Mouse (Mus musculus) midbrain, postnatal 0 days (tissue): ENCODE results near the gene Fcgr2b. TPM values are rescaled to one million over a fixed set of nuclear protein-coding genes. Genes with fewer than 3 reads are reported as not detected.

ENCODE experiments used
- ATAC-seq: fragments of 200-750 bp; cut with Nextera tagmentation; 2 replicates; pipeline ENCODE4 v1.8.0; 2017; ENCODE audit warnings: moderate number of reproducible peaks, mild to moderate bottlenecking, moderate TSS enrichment, moderate library complexity; ENCODE audit not compliant: low FRiP score
- DNase-seq: peaks from one replicate; pipeline ENCODE4 v3.0.0-alpha.2; 2015; ENCODE audit warnings: low spot score
- H3K27ac ChIP-seq: fragments of 300-500 bp; sonication (generic); 2 replicates; pipeline ENCODE4 v1.5.1; 2014; ENCODE audit warnings: low read depth, mild to moderate bottlenecking, low read length, mixed read lengths
- H3K27me3 ChIP-seq: fragments of 300-500 bp; sonication (generic); 2 replicates; pipeline ENCODE4 v1.6.1; 2014; ENCODE audit warnings: low read length, control low read depth, mixed read lengths; ENCODE audit not compliant: insufficient read depth
- H3K36me3 ChIP-seq: fragments of 300-500 bp; sonication (generic); 2 replicates; pipeline ENCODE4 v1.6.1; 2014; ENCODE audit warnings: low read length, control low read depth, mixed read lengths; ENCODE audit not compliant: insufficient read depth
- H3K4me1 ChIP-seq: fragments of 300-500 bp; sonication (generic); 2 replicates; pipeline ENCODE4 v1.6.1; 2014; ENCODE audit warnings: mild to moderate bottlenecking, control low read depth, antibody characterized with exemption, low read length, mixed read lengths; ENCODE audit not compliant: insufficient read depth
- H3K4me2 ChIP-seq: fragments of 300-500 bp; sonication (generic); 2 replicates; pipeline ENCODE4 v1.6.1; 2014; ENCODE audit warnings: low read depth, mild to moderate bottlenecking, low read length, mixed read lengths; ENCODE audit not compliant: poor library complexity, severe bottlenecking
- H3K4me3 ChIP-seq: fragments of 300-500 bp; sonication (generic); 2 replicates; pipeline ENCODE4 v1.5.1; 2014; ENCODE audit warnings: low read depth, mild to moderate bottlenecking, low read length, moderate library complexity
- H3K9ac ChIP-seq: fragments of 300-500 bp; sonication (generic); replicated peaks from 2 replicates; pipeline ENCODE4 v1.6.1; 2014; ENCODE audit warnings: mild to moderate bottlenecking, low read length, moderate library complexity, mixed read lengths; ENCODE audit not compliant: poor library complexity, severe bottlenecking
- H3K9me3 ChIP-seq: fragments of 300-500 bp; sonication (generic); 2 replicates; pipeline ENCODE4 v1.6.1; 2016; ENCODE audit warnings: low read length, control low read depth
- CTCF ChIP-seq: IDR thresholded peaks from 2 replicates; pipeline ENCODE4 v1.5.1; 2016; ENCODE audit warnings: antibody characterized with exemption, mild to moderate bottlenecking
- WGBS: fragments of 180-500 bp; shearing (Covaris S2); extraction: QIAGEN DNeasy Blood & Tissue Kit; methylation state at CpG from one replicate; pipeline ENCODE4 v1.1.7; 2014; 5-methylcytosine and 5-hydroxymethylcytosine counted together
- polyA plus RNA-seq: library from polyadenylated mRNA; unstranded; fragments of >200 nt; fragmentation: Nextera tagmentation; extraction: Ambion mirVana; gene quantifications from 2 replicates; pipeline ENCODE4 v1.2.1, GENCODE M21; 2015
- total RNA-seq: library from RNA; depleted of rRNA; stranded (reverse); fragments of >200 nt; gene quantifications from 2 replicates; pipeline ENCODE4 v1.2.3, GENCODE M21; 2014

The Fcgr2b gene
- total and polyA plus RNA-seq, 2 experiments from 2014 or later, result 2.1 to 6.6 TPM

DNA sequence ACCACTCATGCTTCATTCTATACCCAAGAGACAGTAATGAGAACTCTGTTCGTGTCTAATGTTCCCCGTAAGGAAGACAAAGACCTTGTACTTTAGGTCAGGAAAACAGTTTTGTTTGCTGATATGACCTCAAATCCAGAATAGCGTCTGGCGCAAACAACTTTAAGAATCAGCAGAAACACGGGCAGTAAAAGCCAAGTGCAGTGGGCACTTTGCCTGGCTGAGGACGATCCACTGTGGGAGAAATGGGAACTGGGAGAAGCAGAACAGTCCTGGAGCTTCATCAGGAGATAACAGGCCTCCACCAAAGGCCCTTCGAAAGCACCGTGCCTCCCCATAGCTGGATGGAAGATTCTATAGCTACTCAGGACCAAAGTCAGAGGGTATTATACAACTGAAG lies 2.2 kb downstream of the Fcgr2b start:
- Histone ChIP-seq H3K9me3 (no peaks in the 10 kb centered on the region), H3K4me2 (no peak overlapping the region), H3K27me3 (no peaks in the 10 kb centered on the region), H3K36me3 (no peaks in the 10 kb centered on the region), H3K4me1 (no peaks in the 10 kb centered on the region), H3K27ac (no peak overlapping the region), H3K4me3 (no peak overlapping the region), H3K9ac (no peak overlapping the region)
- ATAC-seq, result no peak
- DNase-seq, result no peak
- 91% methylated on average over 8 of the region's 8 CpGs for WGBS
- TF ChIP-seq CTCF, result no peak

DNA sequence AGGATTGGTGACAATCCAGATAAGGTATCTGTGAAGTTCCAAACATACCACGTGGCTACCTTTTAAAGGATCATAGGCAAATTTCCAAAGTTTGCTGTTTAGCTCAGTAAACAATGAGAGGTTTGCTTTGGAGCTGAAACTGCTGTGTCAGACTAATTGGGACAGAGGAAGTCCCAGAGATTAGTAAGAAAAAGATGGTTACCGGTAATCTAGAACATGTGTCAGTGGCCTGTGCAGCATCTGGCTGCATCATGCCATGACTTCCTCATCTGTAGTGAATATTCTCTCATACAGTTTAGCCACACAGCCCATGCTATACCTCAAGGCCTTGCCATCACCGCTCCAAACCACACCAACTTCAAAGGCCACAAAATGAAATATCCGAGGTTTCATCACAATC lies 3.4 kb downstream of the Fcgr2b start:
- Histone ChIP-seq H3K36me3 (no peaks in the 10 kb centered on the region), H3K4me3 (no peak overlapping the region), H3K27me3 (no peaks in the 10 kb centered on the region), H3K27ac (no peak overlapping the region), H3K9ac (no peak overlapping the region), H3K4me2 (no peak overlapping the region), H3K4me1 (no peaks in the 10 kb centered on the region), H3K9me3 (no peaks in the 10 kb centered on the region)
- DNase-seq (no peak), ATAC-seq (no peak)
- 88% methylated on average over 4 of the region's 4 CpGs for WGBS
- no peak for TF ChIP-seq CTCF

DNA sequence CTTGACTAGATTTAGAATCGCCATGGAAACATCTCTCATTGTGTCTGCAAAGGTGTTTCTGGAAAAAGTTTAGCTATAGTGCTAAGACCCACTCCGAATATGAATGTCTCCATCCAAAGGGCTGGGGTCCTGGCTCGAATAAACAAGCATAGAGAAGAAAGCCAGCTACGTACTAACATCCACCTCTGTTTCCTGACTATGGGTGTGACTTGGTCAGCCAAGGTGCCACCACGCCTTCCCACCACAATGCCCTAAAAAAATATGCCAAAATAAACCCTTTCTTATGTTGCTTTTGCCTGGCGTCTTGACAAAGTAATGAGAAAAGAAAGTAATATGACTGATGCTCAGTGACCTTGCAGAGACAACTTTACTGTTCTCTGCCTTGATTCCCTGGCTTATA lies 3.9 kb downstream of the Fcgr2b start:
- no peak for ATAC-seq
- Histone ChIP-seq H3K27me3 (no peaks in the 10 kb centered on the region), H3K9ac (no peak overlapping the region), H3K4me3 (no peak overlapping the region), H3K9me3 (no peaks in the 10 kb centered on the region), H3K4me1 (no peaks in the 10 kb centered on the region), H3K4me2 (no peak overlapping the region), H3K27ac (no peak overlapping the region), H3K36me3 (no peaks in the 10 kb centered on the region)
- 79% methylated on average over 6 of the region's 6 CpGs for WGBS
- TF ChIP-seq CTCF, result no peak
- DNase-seq, result no peak

DNA sequence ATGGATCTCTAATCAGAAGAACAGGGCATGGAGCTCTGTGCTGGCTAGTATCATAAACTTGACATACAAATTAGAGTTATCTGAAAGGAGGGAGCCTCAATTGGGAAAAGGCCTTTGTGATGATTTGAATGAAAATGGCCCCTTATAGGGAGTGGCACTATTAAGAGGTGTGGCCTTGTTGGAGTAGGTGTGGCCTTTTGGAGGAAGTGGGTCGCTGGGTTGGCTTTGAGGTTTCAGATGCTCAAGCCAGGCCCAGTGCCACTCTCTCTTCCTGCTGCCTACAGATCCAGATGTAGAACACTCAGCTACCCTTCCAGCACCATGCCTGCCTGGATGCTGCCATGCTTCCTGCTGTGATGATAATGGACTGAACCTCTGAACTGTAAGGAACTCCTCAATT lies 7.8 kb downstream of the Fcgr2b start:
- H3K36me3 ChIP-seq, result no peaks in the 10 kb centered on the region
- H3K9ac ChIP-seq, result no peak overlapping the region
- ATAC-seq (no peak), DNase-seq (no peak)
- H3K4me2 ChIP-seq, result no peak overlapping the region
- no peak overlapping the region for H3K4me3 ChIP-seq
- WGBS, result 75% methylated on average over 1 of the region's 1 CpGs
- no peaks in the 10 kb centered on the region for H3K9me3 ChIP-seq
- no peak for TF ChIP-seq CTCF
- no peaks in the 10 kb centered on the region for H3K4me1 ChIP-seq
- H3K27me3 ChIP-seq, result no peaks in the 10 kb centered on the region
- no peak overlapping the region for H3K27ac ChIP-seq

DNA sequence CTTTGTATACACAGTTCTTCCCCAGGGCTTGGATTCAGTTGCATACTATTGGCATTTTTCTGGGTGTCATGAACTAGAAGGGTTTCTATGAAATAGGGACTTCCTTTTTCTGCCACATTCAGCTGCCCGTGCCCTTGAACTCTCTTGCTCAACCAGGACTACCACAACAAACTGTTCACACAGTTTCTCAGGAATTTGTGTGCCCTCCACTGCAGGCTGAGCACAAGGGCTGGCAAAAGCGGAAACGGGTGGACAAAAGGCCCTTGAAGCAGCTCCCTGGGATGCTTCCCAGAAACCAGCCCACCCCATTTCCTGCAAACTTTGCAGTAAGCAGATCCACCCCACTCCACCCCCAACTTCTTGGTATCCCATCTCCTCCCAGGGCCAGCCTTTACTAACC lies 8.8 kb downstream of the Fcgr2b start:
- Histone ChIP-seq H3K4me3 (no peak overlapping the region), H3K9me3 (no peaks in the 10 kb centered on the region), H3K36me3 (no peaks in the 10 kb centered on the region), H3K9ac (no peak overlapping the region), H3K4me1 (no peaks in the 10 kb centered on the region), H3K27ac (no peak overlapping the region), H3K27me3 (no peaks in the 10 kb centered on the region), H3K4me2 (no peak overlapping the region)
- ATAC-seq (no peak), DNase-seq (no peak)
- WGBS, result 86% methylated on average over 3 of the region's 3 CpGs
- no peak for TF ChIP-seq CTCF

DNA sequence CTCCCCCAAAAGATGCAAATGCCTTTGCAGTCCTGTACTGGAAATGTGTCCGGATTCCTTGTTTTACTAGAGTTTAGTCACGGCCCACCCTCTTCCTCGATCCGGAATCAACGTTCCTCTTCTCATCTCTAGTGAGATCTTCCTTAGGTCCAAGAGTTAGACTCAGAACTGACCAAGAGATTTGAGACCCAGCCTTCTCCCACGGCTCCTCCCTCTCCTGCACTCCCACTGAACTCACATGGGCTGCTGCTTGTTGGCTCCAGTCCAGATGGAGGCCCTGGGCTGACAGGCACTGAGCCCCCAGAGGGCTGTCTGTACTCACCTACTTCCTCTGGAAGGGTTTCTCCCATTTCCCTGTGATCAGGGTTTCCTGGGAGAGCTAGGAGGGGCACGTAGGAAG lies 13.3 kb downstream of the Fcgr2b start:
- H3K27ac ChIP-seq, result no peak overlapping the region
- no peak overlapping the region for H3K4me2 ChIP-seq
- no peak overlapping the region for H3K9ac ChIP-seq
- WGBS, result 78% methylated on average over 7 of the region's 7 CpGs
- no peak overlapping the region for H3K4me3 ChIP-seq
- H3K36me3 ChIP-seq, result no peaks in the 10 kb centered on the region
- no peak for TF ChIP-seq CTCF
- no peaks in the 10 kb centered on the region for H3K9me3 ChIP-seq
- H3K4me1 ChIP-seq, result no peaks in the 10 kb centered on the region
- ATAC-seq, result no peak
- no peak for DNase-seq
- no peaks in the 10 kb centered on the region for H3K27me3 ChIP-seq

DNA sequence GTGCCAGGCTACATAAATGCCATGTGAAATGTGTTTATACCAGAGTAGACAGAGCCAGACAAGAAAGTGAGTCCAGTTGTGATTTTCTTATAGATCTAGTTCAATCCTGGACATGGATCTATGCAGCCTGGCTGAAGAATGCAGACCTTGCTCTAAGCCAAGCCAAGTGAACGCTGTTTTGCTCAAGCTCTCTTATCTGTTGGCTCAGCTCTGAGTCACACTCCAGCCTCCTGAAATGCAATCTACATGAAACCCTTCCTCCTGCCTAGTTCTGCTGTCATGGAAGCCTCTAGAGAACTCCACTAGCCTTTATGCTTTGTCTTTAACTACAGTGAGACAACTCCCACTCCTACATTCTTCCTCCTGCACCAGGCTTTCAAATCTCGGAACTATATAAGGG lies 14.0 kb downstream of the Fcgr2b start:
- DNase-seq (no peak), ATAC-seq (no peak)
- Histone ChIP-seq H3K9ac (no peak overlapping the region), H3K9me3 (no peaks in the 10 kb centered on the region), H3K27me3 (no peaks in the 10 kb centered on the region), H3K4me3 (no peak overlapping the region), H3K4me1 (no peaks in the 10 kb centered on the region), H3K4me2 (no peak overlapping the region), H3K36me3 (no peaks in the 10 kb centered on the region), H3K27ac (no peak overlapping the region)
- TF ChIP-seq CTCF, result no peak
- 89% methylated on average over 2 of the region's 2 CpGs for WGBS
